Mouse (Mus musculus) stomach, embryonic 16.5 days (tissue): ENCODE measurements at regions not wholly inside any gene's neighbourhood (a gene's known extent, or its start where the extent isn't known, plus 50 kb on each side); places are given as distances from the start of the nearest gene placed in this dataset.

Source experiments
- ATAC-seq: fragments of 200-750 bp; cut with Nextera tagmentation; 2 replicates; pipeline ENCODE4 v1.8.0; 2017; ENCODE audit warnings: moderate number of reproducible peaks, moderate TSS enrichment; ENCODE audit not compliant: insufficient read depth, low FRiP score
- H3K27ac ChIP-seq: fragments of 300-500 bp; sonication (generic); 2 replicates; pipeline ENCODE4 v1.5.1; 2014; ENCODE audit warnings: low read length
- H3K27me3 ChIP-seq: fragments of 300-500 bp; sonication (generic); 2 replicates; pipeline ENCODE4 v1.6.1; 2014; ENCODE audit warnings: low read length, control low read depth, mixed read lengths; ENCODE audit not compliant: control insufficient read depth, insufficient read depth
- H3K36me3 ChIP-seq: fragments of 300-500 bp; sonication (generic); 2 replicates; pipeline ENCODE4 v1.6.1; 2014; ENCODE audit warnings: low read length; ENCODE audit not compliant: control insufficient read depth, insufficient read depth
- H3K4me1 ChIP-seq: fragments of 300-500 bp; sonication (generic); 2 replicates; pipeline ENCODE4 v1.6.1; 2014; ENCODE audit warnings: low read length, control low read depth, mixed read lengths; ENCODE audit not compliant: control insufficient read depth, insufficient read depth
- H3K4me2 ChIP-seq: fragments of 300-500 bp; sonication (generic); 2 replicates; pipeline ENCODE4 v1.6.1; 2014; ENCODE audit warnings: low read depth, low read length, mixed read lengths
- H3K4me3 ChIP-seq: fragments of 300-500 bp; sonication (generic); replicated peaks from 2 replicates; pipeline ENCODE4 v1.5.1; 2014; ENCODE audit warnings: mild to moderate bottlenecking, low read length
- H3K9ac ChIP-seq: fragments of 300-500 bp; sonication (generic); 2 replicates; pipeline ENCODE4 v1.6.1; 2014; ENCODE audit warnings: low read length
- H3K9me3 ChIP-seq: fragments of 300-500 bp; sonication (generic); replicated peaks from 2 replicates; pipeline ENCODE4 v1.6.1; 2016; ENCODE audit warnings: low read length, control low read depth; ENCODE audit not compliant: control insufficient read depth
- WGBS: fragments of 180-500 bp; shearing (Covaris S2); extraction: QIAGEN DNeasy Blood & Tissue Kit; methylation state at CpG from one replicate; pipeline ENCODE4 v1.1.7; 2014; 5-methylcytosine and 5-hydroxymethylcytosine counted together

DNA sequence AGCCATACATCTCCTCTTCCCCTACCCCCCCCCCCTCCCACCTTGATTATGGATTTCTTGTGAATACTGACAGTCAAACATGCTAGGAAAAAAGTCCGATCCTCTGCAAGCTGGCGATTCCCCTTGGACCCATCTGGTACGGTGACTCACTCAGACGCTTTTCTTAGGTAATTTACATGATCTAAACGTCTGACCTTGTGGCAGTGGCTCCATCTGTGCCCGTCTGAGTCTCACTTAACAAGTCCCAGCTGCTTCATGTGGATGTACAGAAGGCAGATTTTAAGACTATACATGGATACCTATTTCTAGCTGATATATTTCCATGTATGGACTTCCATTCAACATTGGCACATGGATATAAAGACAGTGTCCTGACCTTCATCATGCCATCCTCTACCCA, 481.0 kb downstream of the Lipi start:
- H3K9me3 ChIP-seq, result no peaks in the 10 kb centered on the region
- ATAC-seq, result no peak
- no peaks in the 10 kb centered on the region for H3K27me3 ChIP-seq
- no peak overlapping the region for H3K9ac ChIP-seq
- no peak overlapping the region for H3K4me2 ChIP-seq
- no peaks in the 10 kb centered on the region for H3K4me1 ChIP-seq
- H3K36me3 ChIP-seq, result no peaks in the 10 kb centered on the region
- no peak overlapping the region for H3K27ac ChIP-seq
- no peak overlapping the region for H3K4me3 ChIP-seq
- 37% methylated on average over 6 of the region's 6 CpGs for WGBS

DNA sequence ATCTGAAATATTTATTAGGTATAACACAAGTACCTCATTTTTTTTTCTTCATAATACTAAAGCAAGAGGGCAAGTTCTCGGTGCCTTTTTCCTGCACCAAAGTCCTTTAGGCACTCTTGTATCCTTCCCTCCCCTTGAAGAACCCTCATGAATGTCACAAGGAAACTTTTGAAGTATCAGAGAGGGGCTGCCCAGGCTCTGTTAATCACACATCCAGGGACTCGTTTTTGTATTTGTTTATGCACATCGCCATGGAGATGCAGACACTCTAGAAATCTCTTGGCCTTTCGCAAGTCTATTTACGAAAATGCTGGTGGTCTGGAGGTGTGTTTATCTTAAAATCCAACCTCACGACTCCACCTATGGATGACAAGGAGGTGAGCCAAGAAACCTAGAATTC, 492.7 kb downstream of the Lipi start:
- Histone ChIP-seq H3K9ac (no peak overlapping the region), H3K27ac (no peak overlapping the region)
- 36% methylated on average over 6 of the region's 6 CpGs for WGBS

DNA sequence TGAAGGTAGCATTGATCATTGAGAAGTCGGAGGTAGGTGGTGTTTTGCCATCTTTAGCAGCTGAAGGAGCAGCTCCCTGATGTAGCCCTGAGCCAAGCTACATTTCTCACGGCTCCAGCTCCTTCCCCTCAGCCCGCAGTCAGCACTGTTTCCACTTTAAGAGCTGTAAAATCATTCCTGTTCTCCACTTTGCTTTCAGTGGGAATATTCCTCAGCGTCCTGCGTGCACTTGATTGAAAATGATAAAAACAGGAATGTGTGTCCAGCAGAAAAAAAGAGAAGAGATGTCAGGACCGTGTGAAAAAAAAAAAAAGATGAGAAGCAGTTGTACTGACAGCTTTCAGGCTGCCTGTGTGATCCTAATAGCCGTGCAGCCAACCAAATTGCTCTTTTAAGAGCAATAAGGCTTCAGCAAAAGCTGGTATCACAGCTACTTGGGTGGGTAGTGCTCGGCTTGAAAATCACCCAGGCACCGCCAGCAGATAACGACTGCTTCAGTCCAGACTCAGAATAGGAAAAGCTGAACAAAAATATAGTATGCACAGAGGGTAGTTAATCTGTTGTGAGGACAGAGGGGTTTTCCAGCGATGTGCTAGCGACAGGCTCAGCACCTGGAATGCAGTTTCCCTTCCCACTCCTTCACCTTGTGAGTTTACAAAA, 493.3 kb downstream of the Lipi start:
- H3K27ac ChIP-seq, result no peak overlapping the region
- peak overlapping the region; percentile 45 for H3K4me2 ChIP-seq
- H3K9ac ChIP-seq, result no peak overlapping the region
- no peak for ATAC-seq
- H3K9me3 ChIP-seq, result no peaks in the 10 kb centered on the region
- peaks cover 7% of the 10 kb centered on the region for H3K4me1 ChIP-seq
- peak overlapping the region; percentile 9 for H3K4me3 ChIP-seq
- WGBS, result 13% methylated on average over 12 of the region's 12 CpGs
- no peaks in the 10 kb centered on the region for H3K36me3 ChIP-seq
- no peaks in the 10 kb centered on the region for H3K27me3 ChIP-seq

More for the DNA sequence above, 492.7 kb downstream of the Lipi start:
- H3K27me3 ChIP-seq, result no peaks in the 10 kb centered on the region
- H3K4me2 ChIP-seq, result no peak overlapping the region
- ATAC-seq, result no peak
- H3K36me3 ChIP-seq, result no peaks in the 10 kb centered on the region
- no peaks in the 10 kb centered on the region for H3K9me3 ChIP-seq
- H3K4me3 ChIP-seq, result no peak overlapping the region
- H3K4me1 ChIP-seq, result peaks cover 7% of the 10 kb centered on the region

DNA sequence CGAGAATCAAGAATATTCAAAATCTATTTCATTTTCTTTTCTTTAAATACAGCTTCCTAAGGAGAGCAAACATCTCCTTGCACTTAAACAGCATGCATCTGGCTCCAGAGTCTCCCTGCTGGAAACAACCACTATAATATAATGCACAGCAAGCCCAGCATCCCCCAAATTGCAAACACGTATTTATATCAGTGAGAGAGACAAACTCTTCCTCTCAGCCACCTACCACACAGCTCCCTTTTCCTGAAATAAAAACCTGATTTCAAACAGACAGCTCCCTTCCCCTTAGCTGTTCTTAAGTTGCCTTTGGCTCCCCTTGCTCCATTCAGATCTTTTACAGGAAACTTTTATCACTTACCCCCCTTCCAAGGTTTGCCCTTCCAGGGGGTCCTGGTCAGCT, 493.9 kb downstream of the Lipi start:
- H3K9me3 ChIP-seq, result no peaks in the 10 kb centered on the region
- no peak overlapping the region for H3K27ac ChIP-seq
- no peak overlapping the region; the same call in 1 of the 2 replicates for H3K4me2 ChIP-seq
- ATAC-seq, result no peak
- no peaks in the 10 kb centered on the region for H3K36me3 ChIP-seq
- no peaks in the 10 kb centered on the region for H3K27me3 ChIP-seq
- H3K4me1 ChIP-seq, result peaks cover 7% of the 10 kb centered on the region
- H3K9ac ChIP-seq, result no peak overlapping the region
- no peak overlapping the region for H3K4me3 ChIP-seq
- 44% methylated on average over 2 of the region's 2 CpGs for WGBS

DNA sequence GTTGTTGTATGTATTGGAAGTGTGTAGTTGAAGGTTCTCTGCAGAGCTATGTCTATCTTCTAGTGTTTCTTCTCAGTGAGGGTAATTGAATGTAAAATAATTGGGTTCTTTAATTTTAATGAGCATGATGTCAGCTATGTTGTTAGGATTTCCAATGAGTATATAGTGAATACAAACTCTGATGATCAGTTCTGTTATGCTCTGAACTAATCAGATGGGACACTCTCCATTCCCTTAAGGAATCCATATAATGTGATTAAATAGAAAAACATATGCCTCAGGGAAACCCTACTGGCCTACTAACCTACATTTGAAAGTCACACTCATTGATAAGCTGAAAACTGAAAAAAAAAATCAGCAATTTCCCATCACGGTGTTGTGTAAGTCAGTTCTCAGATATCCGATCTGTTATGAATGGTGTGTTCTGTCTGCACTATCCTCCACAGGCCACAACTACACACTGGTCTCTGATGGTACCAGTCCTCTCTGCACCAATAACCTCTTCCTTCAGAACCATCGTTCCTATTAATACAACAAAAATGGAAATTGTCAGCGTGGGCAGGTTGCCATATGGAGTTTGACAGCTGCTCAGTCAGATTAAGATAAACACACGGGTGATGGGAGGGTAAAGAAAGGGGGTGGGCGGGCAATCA, 496.4 kb downstream of the Lipi start:
- Histone ChIP-seq H3K27me3 (no peaks in the 10 kb centered on the region), H3K27ac (no peak overlapping the region), H3K4me3 (no peak overlapping the region), H3K4me2 (no peak overlapping the region), H3K4me1 (peaks cover 7% of the 10 kb centered on the region), H3K9ac (no peak overlapping the region), H3K36me3 (no peaks in the 10 kb centered on the region), H3K9me3 (no peaks in the 10 kb centered on the region)
- no peak for ATAC-seq
- 48% methylated on average over 6 of the region's 6 CpGs for WGBS

DNA sequence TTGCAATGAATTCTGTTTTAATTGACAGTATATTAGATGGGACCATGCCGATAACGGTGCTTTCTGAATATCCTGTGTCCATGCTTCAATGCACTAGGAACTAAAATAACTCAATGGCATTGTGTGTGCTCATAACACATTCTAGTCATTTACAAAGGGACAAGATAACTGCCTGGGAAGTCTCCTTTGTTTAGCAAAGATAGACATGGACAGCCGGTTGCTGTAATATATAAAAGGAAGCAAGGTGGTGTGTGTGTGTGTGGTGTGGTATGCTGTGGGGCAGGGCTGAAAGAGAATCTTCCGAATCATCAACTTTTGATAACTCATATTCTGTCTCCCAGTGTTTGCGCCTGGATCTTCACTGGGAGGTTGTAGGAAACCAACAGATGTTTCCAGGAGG, 497.2 kb downstream of the Lipi start:
- no peak overlapping the region for H3K4me3 ChIP-seq
- 83% methylated on average over 5 of the region's 5 CpGs for WGBS
- no peaks in the 10 kb centered on the region for H3K9me3 ChIP-seq
- peaks cover 7% of the 10 kb centered on the region for H3K4me1 ChIP-seq
- no peak overlapping the region for H3K27ac ChIP-seq
- H3K9ac ChIP-seq, result no peak overlapping the region
- no peaks in the 10 kb centered on the region for H3K27me3 ChIP-seq
- H3K4me2 ChIP-seq, result no peak overlapping the region
- H3K36me3 ChIP-seq, result no peaks in the 10 kb centered on the region
- no peak for ATAC-seq

DNA sequence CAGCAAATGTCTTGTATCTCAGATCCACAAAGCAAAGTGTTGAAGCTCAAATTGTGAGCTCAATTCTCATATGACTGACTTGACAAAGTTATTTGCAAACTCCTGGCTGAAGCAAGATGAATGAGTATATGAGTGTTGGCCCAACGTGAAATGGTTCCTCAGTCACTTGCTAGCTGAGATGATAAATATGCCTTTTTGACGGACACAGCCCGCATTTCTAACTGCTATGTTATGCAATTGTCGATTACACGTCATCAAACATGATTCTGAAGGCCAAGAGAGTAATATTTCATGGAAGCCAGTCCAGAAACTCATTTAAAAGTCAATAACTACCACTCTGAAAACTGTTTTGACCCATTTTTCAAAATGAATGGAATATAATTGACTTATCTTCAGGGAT, 520.6 kb downstream of the Lipi start:
- no peaks in the 10 kb centered on the region for H3K9me3 ChIP-seq
- H3K4me3 ChIP-seq, result no peak overlapping the region
- 70% methylated on average over 5 of the region's 5 CpGs for WGBS
- H3K4me1 ChIP-seq, result no peaks in the 10 kb centered on the region
- no peaks in the 10 kb centered on the region for H3K36me3 ChIP-seq
- no peak overlapping the region for H3K9ac ChIP-seq
- no peak overlapping the region for H3K4me2 ChIP-seq
- no peak for ATAC-seq
- no peaks in the 10 kb centered on the region for H3K27me3 ChIP-seq
- no peak overlapping the region for H3K27ac ChIP-seq

DNA sequence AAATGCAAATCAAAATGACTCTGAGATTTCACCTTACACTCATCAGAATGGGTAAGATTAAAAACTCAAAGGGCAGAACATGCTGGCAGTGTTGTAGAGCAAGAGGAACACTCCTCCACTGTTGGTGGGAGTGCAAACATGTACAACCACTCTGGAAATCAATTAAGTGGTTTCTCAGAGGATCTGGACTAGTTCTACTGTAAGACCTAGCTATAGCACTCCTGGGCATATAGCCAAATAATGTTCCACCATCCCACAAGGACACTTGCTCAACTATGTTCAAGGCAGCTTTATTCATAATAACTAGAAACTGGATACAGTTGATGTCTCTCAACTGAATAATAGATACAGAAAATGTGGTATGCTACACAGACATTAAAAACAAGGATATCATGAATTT, 532.9 kb downstream of the Lipi start:
- no peaks in the 10 kb centered on the region for H3K4me1 ChIP-seq
- no peaks in the 10 kb centered on the region for H3K9me3 ChIP-seq
- no peaks in the 10 kb centered on the region for H3K36me3 ChIP-seq
- no peak overlapping the region for H3K27ac ChIP-seq
- ATAC-seq, result peak; percentile 10; the same call in 1 of the 2 replicates
- H3K27me3 ChIP-seq, result no peaks in the 10 kb centered on the region
- H3K4me3 ChIP-seq, result no peak overlapping the region
- no peak overlapping the region for H3K4me2 ChIP-seq
- H3K9ac ChIP-seq, result no peak overlapping the region

DNA sequence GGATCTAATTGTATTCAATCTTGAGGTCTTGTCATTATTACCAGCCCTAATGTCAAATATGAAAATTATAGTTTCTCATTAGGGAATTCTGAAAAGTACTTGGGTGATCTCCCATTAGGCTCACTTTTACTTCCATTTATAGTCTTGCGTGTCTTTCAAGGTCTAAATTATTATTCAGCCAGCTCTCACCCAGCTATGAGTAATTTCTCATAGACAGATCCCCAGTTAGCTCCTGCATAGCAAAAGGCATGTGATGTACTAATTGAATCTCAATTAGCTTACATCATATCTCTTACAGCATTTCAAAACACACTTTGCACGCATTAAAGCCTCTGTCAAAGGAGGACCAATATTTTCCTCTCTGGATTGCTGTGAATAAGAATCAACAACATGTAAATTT, 539.9 kb downstream of the Lipi start:
- Histone ChIP-seq H3K27me3 (no peaks in the 10 kb centered on the region), H3K27ac (no peak overlapping the region), H3K4me3 (no peak overlapping the region), H3K36me3 (no peaks in the 10 kb centered on the region), H3K9ac (no peak overlapping the region), H3K9me3 (no peaks in the 10 kb centered on the region), H3K4me2 (no peak overlapping the region), H3K4me1 (no peaks in the 10 kb centered on the region)
- no peak for ATAC-seq
- WGBS, result 80% methylated on average over 2 of the region's 2 CpGs
